Mouse (Mus musculus) liver, postnatal 0 days (tissue): Measurements from ENCODE around the gene Gm45713. TPM values are rescaled to one million over a fixed set of nuclear protein-coding genes. Genes with fewer than 3 reads are reported as not detected.

ENCODE experiments used
- ATAC-seq: fragments of 200-750 bp; cut with Nextera tagmentation; 2 replicates; pipeline ENCODE4 v1.8.0; 2017; ENCODE audit warnings: mild to moderate bottlenecking, moderate library complexity
- DNase-seq: peaks from one replicate; pipeline ENCODE4 v3.0.0-alpha.2; 2016
- H3K27ac ChIP-seq: fragments of 300-500 bp; sonication (generic); 2 replicates; pipeline ENCODE4 v1.5.1; 2014; ENCODE audit warnings: antibody characterized with exemption, moderate library complexity, mild to moderate bottlenecking, low read depth
- H3K27me3 ChIP-seq: fragments of 300-500 bp; sonication (generic); 2 replicates; pipeline ENCODE4 v1.6.1; 2014; ENCODE audit warnings: low read length, control low read depth, mixed read lengths; ENCODE audit not compliant: insufficient read depth
- H3K36me3 ChIP-seq: fragments of 300-500 bp; sonication (generic); replicated peaks from 2 replicates; pipeline ENCODE4 v1.6.1; 2014; ENCODE audit warnings: mild to moderate bottlenecking, control low read depth, low read length, moderate library complexity, mixed read lengths; ENCODE audit not compliant: insufficient read depth
- H3K4me1 ChIP-seq: fragments of 300-500 bp; sonication (generic); 2 replicates; pipeline ENCODE4 v1.6.1; 2014; ENCODE audit warnings: antibody characterized with exemption, mild to moderate bottlenecking, control low read depth; ENCODE audit not compliant: insufficient read depth
- H3K4me2 ChIP-seq: fragments of 300-500 bp; sonication (generic); 2 replicates; pipeline ENCODE4 v1.6.1; 2014; ENCODE audit warnings: low read depth, mild to moderate bottlenecking, low read length, moderate library complexity, mixed read lengths
- H3K4me3 ChIP-seq: fragments of 300-500 bp; sonication (generic); 2 replicates; pipeline ENCODE4 v1.5.1; 2014; ENCODE audit warnings: low read depth, low read length
- H3K9ac ChIP-seq: fragments of 300-500 bp; sonication (generic); replicated peaks from 2 replicates; pipeline ENCODE4 v1.6.1; 2014; ENCODE audit warnings: mild to moderate bottlenecking, moderate library complexity
- H3K9me3 ChIP-seq: fragments of 300-500 bp; sonication (generic); 2 replicates; pipeline ENCODE4 v1.6.1; 2016; ENCODE audit warnings: mild to moderate bottlenecking, control low read depth, low read length, mixed read lengths
- CTCF ChIP-seq: sonication (generic); IDR thresholded peaks from 2 replicates; pipeline ENCODE4 v1.5.1; 2016; ENCODE audit warnings: antibody characterized with exemption, low read depth
- EP300 ChIP-seq: IDR thresholded peaks from 2 replicates; pipeline ENCODE4 v1.6.1; 2016; ENCODE audit warnings: antibody characterized with exemption, low read depth, mild to moderate bottlenecking
- WGBS: fragments of 180-500 bp; shearing (Covaris S2); extraction: QIAGEN DNeasy Blood & Tissue Kit; methylation state at CpG from one replicate; pipeline ENCODE4 v1.1.7; 2014; ENCODE audit not compliant: insufficient replicate concordance; 5-methylcytosine and 5-hydroxymethylcytosine counted together
- polyA plus RNA-seq: library from polyadenylated mRNA; unstranded; fragments of >200 nt; fragmentation: Nextera tagmentation; extraction: Ambion mirVana; gene quantifications from 2 replicates; pipeline ENCODE4 v1.2.1, GENCODE M21; 2015

Gene Gm45713
- polyA plus RNA-seq, 1 experiment from 2014 or later: 0.70 TPM

DNA sequence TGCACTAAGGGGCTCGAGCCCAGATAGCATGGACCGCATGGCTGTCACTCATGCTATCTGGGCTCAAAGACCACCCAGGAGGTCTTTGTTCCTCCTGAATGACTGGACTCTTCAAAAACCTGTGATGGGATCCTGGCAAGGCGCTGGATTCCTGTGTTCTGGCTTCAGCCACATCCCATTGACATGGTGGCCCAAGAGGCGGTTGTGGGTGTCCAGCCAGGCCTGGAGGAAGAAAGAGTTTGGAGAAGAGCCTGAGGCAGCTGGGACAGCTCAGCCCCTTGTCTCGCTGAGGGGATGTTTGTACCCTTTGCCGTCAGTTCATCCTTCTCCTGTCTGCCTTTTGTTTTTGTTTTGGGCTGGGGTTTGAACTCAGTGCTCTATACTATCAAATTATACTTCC is 13.5 kb upstream of the Gm45713 start:
- ATAC-seq (no peak), DNase-seq (no peak)
- Histone ChIP-seq H3K36me3 (peaks cover 20% of the 10 kb centered on the region), H3K4me3 (no peak overlapping the region), H3K9me3 (no peaks in the 10 kb centered on the region), H3K27ac (no peak overlapping the region), H3K4me2 (no peak overlapping the region), H3K4me1 (peaks cover 20% of the 10 kb centered on the region), H3K27me3 (no peaks in the 10 kb centered on the region), H3K9ac (no peak overlapping the region)
- no peak for TF ChIP-seq EP300
- WGBS: 82% methylated on average over 6 of the region's 6 CpGs

DNA sequence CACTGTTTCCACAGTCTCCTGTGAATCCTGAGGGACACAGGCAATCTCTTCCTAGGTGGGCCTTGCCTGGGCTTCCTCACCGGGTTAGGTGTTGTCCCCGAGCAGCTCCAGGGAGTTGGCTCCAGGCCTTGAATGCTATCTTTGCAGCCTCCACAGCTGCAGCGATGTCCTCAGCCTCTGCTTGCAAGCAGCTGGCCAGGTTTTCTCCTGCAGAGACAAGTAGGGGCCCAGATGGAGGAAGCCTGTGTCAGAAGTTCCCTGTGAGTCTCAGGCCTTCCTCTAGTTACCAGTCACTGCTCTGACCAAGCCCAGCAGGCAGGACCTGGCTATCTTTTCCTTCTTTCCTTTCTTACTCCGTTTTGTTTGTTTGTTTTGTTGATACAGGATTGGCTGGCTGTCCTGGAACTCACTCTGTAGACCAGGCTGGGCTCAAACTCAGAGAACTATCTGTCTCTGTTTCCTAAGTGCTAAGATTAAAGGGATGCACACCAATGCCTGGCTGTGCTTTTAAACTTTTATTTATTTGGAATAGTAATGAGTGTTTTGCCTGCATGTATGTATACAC is 12.6 kb upstream of the Gm45713 start:
- no peaks in the 10 kb centered on the region for H3K9me3 ChIP-seq
- peaks cover 18% of the 10 kb centered on the region for H3K4me1 ChIP-seq
- no peak overlapping the region for H3K4me3 ChIP-seq
- peak overlapping the region; percentile 67 for H3K27ac ChIP-seq
- TF ChIP-seq CTCF (no peak), EP300 (no peak)
- DNase-seq (no peak), ATAC-seq (no peak)
- 58% methylated on average over 4 of the region's 4 CpGs for WGBS
- no peak overlapping the region for H3K4me2 ChIP-seq
- no peak overlapping the region for H3K9ac ChIP-seq
- H3K27me3 ChIP-seq: no peaks in the 10 kb centered on the region
- H3K36me3 ChIP-seq: peaks cover 29% of the 10 kb centered on the region

- Histone ChIP-seq H3K27me3 (no peaks in the 10 kb centered on the region), H3K9me3 (no peaks in the 10 kb centered on the region), H3K4me2 (peak overlapping the region; percentile 44), H3K4me1 (peaks cover 14% of the 10 kb centered on the region), H3K9ac (peak overlapping the region; percentile 13; the same call in 1 of the 2 replicates), H3K36me3 (peaks cover 34% of the 10 kb centered on the region), H3K4me3 (no peak overlapping the region), H3K27ac (peak overlapping the region; percentile 67)
- ATAC-seq (peak; percentile 80), DNase-seq (no peak)
- no peak for TF ChIP-seq EP300
- no peak for TF ChIP-seq CTCF
- WGBS: 69% methylated on average over 11 of the region's 11 CpGs
These were observed 11.9 kb upstream of the Gm45713 start for GRCm38 (mm10) chr7:45147899-45148298.

GRCm38 (mm10) chr7:45147267-45147666 is 11.2 kb upstream of the Gm45713 start:
- peak overlapping the region; percentile 13; the same call in 1 of the 2 replicates for H3K9ac ChIP-seq
- no peaks in the 10 kb centered on the region for H3K9me3 ChIP-seq
- peaks cover 34% of the 10 kb centered on the region for H3K36me3 ChIP-seq
- ATAC-seq (0 out of 2 replicates have a peak, but pooled peaks have one; percentile 15), DNase-seq (no peak)
- no peak overlapping the region for H3K4me3 ChIP-seq
- peak overlapping the region; percentile 44 for H3K4me2 ChIP-seq
- peaks cover 14% of the 10 kb centered on the region for H3K4me1 ChIP-seq
- no peaks in the 10 kb centered on the region for H3K27me3 ChIP-seq
- H3K27ac ChIP-seq: 0 out of 2 replicates have a peak overlapping the region, but pooled peaks have one; percentile 67
- 86% methylated on average over 11 of the region's 11 CpGs for WGBS
- TF ChIP-seq EP300 (no peak), CTCF (no peak)

GRCm38 (mm10) chr7:45145460-45145859 is 9.4 kb upstream of the Gm45713 start:
- no peak overlapping the region for H3K27ac ChIP-seq
- DNase-seq (no peak), ATAC-seq (no peak)
- no peak overlapping the region for H3K4me3 ChIP-seq
- 88% methylated on average over 8 of the region's 8 CpGs for WGBS
- no peak for TF ChIP-seq EP300
- H3K4me2 ChIP-seq: no peak overlapping the region
- no peak overlapping the region for H3K9ac ChIP-seq
- H3K36me3 ChIP-seq: peaks cover 42% of the 10 kb centered on the region
- no peaks in the 10 kb centered on the region for H3K9me3 ChIP-seq
- H3K4me1 ChIP-seq: peaks cover 10% of the 10 kb centered on the region
- H3K27me3 ChIP-seq: no peaks in the 10 kb centered on the region

- no peak for ATAC-seq
These were observed 8.5 kb upstream of the Gm45713 start for GRCm38 (mm10) chr7:45144368-45145174.

More at GRCm38 (mm10) chr7:45144368-45145174, 8.5 kb upstream of the Gm45713 start:
- no peaks in the 10 kb centered on the region for H3K27me3 ChIP-seq
- H3K36me3 ChIP-seq: peaks cover 42% of the 10 kb centered on the region
- WGBS: 88% methylated on average over 13 of the region's 13 CpGs
- no peak for DNase-seq
- H3K9me3 ChIP-seq: no peaks in the 10 kb centered on the region
- H3K4me1 ChIP-seq: peaks cover 10% of the 10 kb centered on the region
- H3K4me3 ChIP-seq: no peak overlapping the region
- H3K4me2 ChIP-seq: no peak overlapping the region
- H3K9ac ChIP-seq: no peak overlapping the region
- TF ChIP-seq CTCF (no peak), EP300 (no peak)
- no peak overlapping the region for H3K27ac ChIP-seq
